8 mouse cellular contexts compared by ENCODE assay signal in the genomic region with DNA sequence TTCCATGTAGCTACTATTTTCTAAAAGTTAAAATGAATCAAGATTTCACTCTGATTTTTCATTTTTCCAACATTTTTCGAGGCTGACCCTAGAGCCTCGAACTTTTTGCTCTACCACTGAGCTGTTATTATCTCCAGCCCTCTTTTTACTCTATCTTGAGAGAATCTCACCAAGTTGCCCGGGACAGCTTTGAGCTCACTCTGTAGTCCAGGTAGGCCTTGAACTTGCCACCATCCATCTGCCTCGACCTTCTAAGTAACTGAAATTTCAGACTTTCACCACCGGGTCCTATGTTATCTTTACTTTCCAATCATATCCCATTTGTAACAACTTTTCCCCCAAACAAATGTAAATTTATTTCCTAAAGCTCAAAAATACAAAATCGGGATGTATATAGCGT. TPM values are rescaled to one million over a fixed set of nuclear protein-coding genes. Genes with fewer than 3 reads are reported as not detected.
DNase-seq lines count a peak whose midpoint lies in the region; ATAC-seq and TF ChIP-seq lines count a peak whose summit lies in the region.

No protein-coding gene starts in this region.

- no peaks in the 10 kb centered on the region for H3K9me3 ChIP-seq in heart, embryonic 13.5 days
- H3K9me3 ChIP-seq in ES-E14 (ENCODE audit: control insufficient read depth, insufficient read depth, low read depth, low read length), result no peaks in the 10 kb centered on the region
- no peaks in the 10 kb centered on the region for H3K9me3 ChIP-seq in forebrain, embryonic 14.5 days (replicated peaks; ENCODE audit: control insufficient read depth, low read length)
- no peaks in the 10 kb centered on the region for H3K9me3 ChIP-seq in liver, postnatal 0 days (ENCODE audit: low read length)

- in situ Hi-C loops in ES-E14 (cut with MboI; ENCODE audit: low sequenced_read_pairs in 2 of 2, unreplicated experiment in 2 of 2), result no loop called here

- peaks cover 3% of the 10 kb centered on the region; the same call in 1 of the 2 replicates for H3K36me3 ChIP-seq in heart, embryonic 13.5 days
- H3K36me3 ChIP-seq in ES-E14 (ENCODE audit: control insufficient read depth, insufficient read depth, low read length, poor library complexity, severe bottlenecking), result no peaks in the 10 kb centered on the region
- no peaks in the 10 kb centered on the region for H3K36me3 ChIP-seq in forebrain, embryonic 14.5 days (ENCODE audit: control insufficient read depth, insufficient read depth, low read length)
- no peaks in the 10 kb centered on the region for H3K36me3 ChIP-seq in liver, postnatal 0 days (replicated peaks; ENCODE audit: insufficient read depth, low read length)

- WGBS in heart, embryonic 13.5 days, result 5% methylated on average over 7 of the region's 7 CpGs
- 18% methylated on average over 7 of the region's 7 CpGs for WGBS in forebrain, embryonic 14.5 days
- WGBS in liver, postnatal 0 days (ENCODE audit: insufficient replicate concordance), result 9% methylated on average over 7 of the region's 7 CpGs

- TF ChIP-seq CTCF in liver, postnatal 0 days (IDR thresholded peaks at IDR 0.05; ENCODE audit: low read depth), result no peak

- no peaks in the 10 kb centered on the region for H3K27me3 ChIP-seq in heart, embryonic 13.5 days (replicated peaks)
- H3K27me3 ChIP-seq in forebrain, embryonic 14.5 days (replicated peaks; ENCODE audit: control insufficient read depth, insufficient read depth, low read length), result no peaks in the 10 kb centered on the region
- H3K27me3 ChIP-seq in liver, postnatal 0 days (ENCODE audit: insufficient read depth, low read length), result no peaks in the 10 kb centered on the region

- no peak for ATAC-seq in heart, embryonic 13.5 days (ENCODE audit: extremely low read depth, insufficient number of reproducible peaks, low FRiP score, low TSS enrichment)
- ATAC-seq in forebrain, embryonic 14.5 days, result no peak
- ATAC-seq in liver, postnatal 0 days, result no peak

- peak overlapping the region; percentile 99 for H3K4me3 ChIP-seq in heart, embryonic 13.5 days
- peak overlapping the region; percentile 79 to 93 for H3K4me3 ChIP-seq in ES-E14 (ENCODE audit: insufficient read depth in 1 of 2, low read depth in 1 of 2, low read length in 2 of 2, poor library complexity in 1 of 2, severe bottlenecking in 1 of 2)
- H3K4me3 ChIP-seq in forebrain, embryonic 14.5 days (ENCODE audit: low read depth, low read length), result peak overlapping the region; percentile 99
- peak overlapping the region; percentile 97 for H3K4me3 ChIP-seq in liver, postnatal 0 days (ENCODE audit: low read depth, low read length)

- peak overlapping the region; percentile 95 for H3K4me2 ChIP-seq in heart, embryonic 13.5 days
- peak overlapping the region; percentile 86 for H3K4me2 ChIP-seq in forebrain, embryonic 14.5 days (ENCODE audit: low read length)
- peak overlapping the region; percentile 96 for H3K4me2 ChIP-seq in liver, postnatal 0 days (ENCODE audit: low read depth, low read length)

- no peak for DNase-seq in heart, postnatal 10 days
- DNase-seq in ES-E14 (ENCODE audit: low read depth, low spot score), result no peak
- no peak for DNase-seq in forebrain, embryonic 14.5 days (ENCODE audit: low spot score)
- no peak for DNase-seq in liver, postnatal 0 days
- DNase-seq in right cerebral cortex, postnatal 36 days (ENCODE audit: low spot score in 2 of 2), result no peak
- DNase-seq in c-Kit-positive CD71-positive TER-119-positive erythroid progenitor cells, embryonic 14.5 days (ENCODE audit: low spot score), result no peak
- DNase-seq in ovary, adult 18-20 months (ENCODE audit: low spot score), result no peak

- intact Hi-C loops in heart, postnatal 10 days (cut with DNase I), result loop anchor here (5.0 kb wide), 3 partner anchors 132 to 192 kb away; a partner anchor contains a TSS

- H3K27ac ChIP-seq in heart, embryonic 13.5 days (replicated peaks), result peak overlapping the region; percentile 98
- H3K27ac ChIP-seq in ES-E14 (ENCODE audit: insufficient read depth, low read depth, low read length, poor library complexity, severe bottlenecking), result no peak overlapping the region
- H3K27ac ChIP-seq in forebrain, embryonic 14.5 days (ENCODE audit: low read depth, low read length), result no peak overlapping the region
- peak overlapping the region; percentile 100; the same call in 1 of the 2 replicates for H3K27ac ChIP-seq in liver, postnatal 0 days (ENCODE audit: low read depth)

- H3K9ac ChIP-seq in heart, embryonic 13.5 days, result peak overlapping the region; percentile 95
- H3K9ac ChIP-seq in ES-E14 (ENCODE audit: insufficient read depth, low read depth, low read length, poor library complexity, severe bottlenecking), result peak overlapping the region; percentile 94; the same call in 1 of the 2 replicates
- H3K9ac ChIP-seq in forebrain, embryonic 14.5 days (ENCODE audit: low read length), result peak overlapping the region; percentile 98
- H3K9ac ChIP-seq in liver, postnatal 0 days (replicated peaks), result peak overlapping the region; percentile 99

- peaks cover 42% of the 10 kb centered on the region for H3K4me1 ChIP-seq in heart, embryonic 13.5 days
- peaks cover 0 to 3% of the 10 kb centered on the region in 2 experiments; a peak in 2 of 4 replicates for H3K4me1 ChIP-seq in ES-E14 (ENCODE audit: control insufficient read depth in 2 of 2, insufficient read depth in 2 of 2, low read length in 2 of 2, poor library complexity in 1 of 2)
- H3K4me1 ChIP-seq in forebrain, embryonic 14.5 days (ENCODE audit: control insufficient read depth, insufficient read depth, low read length), result peaks cover 17% of the 10 kb centered on the region
- H3K4me1 ChIP-seq in liver, postnatal 0 days (ENCODE audit: insufficient read depth), result peaks cover 20% of the 10 kb centered on the region

- TF ChIP-seq EP300 in liver, postnatal 0 days (IDR thresholded peaks at IDR 0.05; ENCODE audit: low read depth), result no peak

TF ChIP-seq in ES-E14, 5 proteins besides CTCF, POLR2A, EP300 and RAD21:
- TF ChIP-seq MAFK (IDR thresholded peaks at IDR 0.05; ENCODE audit: insufficient read depth, low read depth, low read length) (no peak), ZNF384 (IDR thresholded peaks at IDR 0.05; ENCODE audit: low read depth, low read length) (no peak), HCFC1 (IDR thresholded peaks at IDR 0.05; ENCODE audit: borderline replicate concordance, insufficient read depth, low read length) (no peak), ZC3H11A (IDR thresholded peaks at IDR 0.05; ENCODE audit: borderline replicate concordance, low read depth, low read length) (no peak), CHD2 (IDR thresholded peaks at IDR 0.05; ENCODE audit: low read depth, low read length) (no peak)
TF ChIP-seq in ES-E14: peak in this region for 0.

RNA-seq across cellular contexts. Expression of a gene that starts 1.7 kb away (rescaled TPM):
- 14.0 and 14.5 TPM in 2 replicates for polyA plus RNA-seq in heart, embryonic 13.5 days (2015; fragmentation: Nextera tagmentation; extraction: Ambion mirVana)
- 10 to 100 TPM; 83.9 to 90.7 TPM for total RNA-seq in heart, postnatal 10 days (2021)
- 75.5 and 84.6 TPM in 2 replicates for total RNA-seq in ES-E14 (2012; rRNA removed)
- polyA plus RNA-seq in forebrain, embryonic 14.5 days (2014; fragmentation: Nextera tagmentation; extraction: Ambion mirVana), result 13.6 and 14.1 TPM in 2 replicates
- 3.4 and 4.1 TPM in 2 replicates for polyA plus RNA-seq in liver, postnatal 0 days (2015; fragmentation: Nextera tagmentation; extraction: Ambion mirVana)

RNA-seq across cellular contexts. Expression of a gene that starts 54.6 kb away (rescaled TPM):
- 74.6 and 77.5 TPM in 2 replicates for polyA plus RNA-seq in heart, embryonic 13.5 days (2015; fragmentation: Nextera tagmentation; extraction: Ambion mirVana)
- 10 to 100 TPM; 33.1 to 38.1 TPM for total RNA-seq in heart, postnatal 10 days (2021)
- 45.0 and 63.6 TPM in 2 replicates for total RNA-seq in ES-E14 (2012; rRNA removed)
- 60.7 and 61.6 TPM in 2 replicates for polyA plus RNA-seq in forebrain, embryonic 14.5 days (2014; fragmentation: Nextera tagmentation; extraction: Ambion mirVana)
- 27.9 and 31.0 TPM in 2 replicates for polyA plus RNA-seq in liver, postnatal 0 days (2015; fragmentation: Nextera tagmentation; extraction: Ambion mirVana)

RNA-seq across cellular contexts. Expression of a gene that starts 54.9 kb away (rescaled TPM):
- 0.32 and 0.36 TPM in 2 replicates for polyA plus RNA-seq in heart, embryonic 13.5 days (2015; fragmentation: Nextera tagmentation; extraction: Ambion mirVana)
- total RNA-seq in heart, postnatal 10 days (2021), result under 1 TPM; 0.22 to 0.31 TPM
- 0.74 TPM in 1 of 2 replicates, not detected in the other for total RNA-seq in ES-E14 (2012; rRNA removed)
- 0.27 and 0.82 TPM in 2 replicates for polyA plus RNA-seq in forebrain, embryonic 14.5 days (2014; fragmentation: Nextera tagmentation; extraction: Ambion mirVana)
- polyA plus RNA-seq in liver, postnatal 0 days (2015; fragmentation: Nextera tagmentation; extraction: Ambion mirVana), result 0.19 TPM in 2 replicates

Comparison
In these comparisons a context has a peak if more than half of its experiments do, and no peak if none do; other contexts are left out.
1. H3K27ac ChIP-seq: peak in heart, embryonic 13.5 days (single experiment) and liver, postnatal 0 days (single experiment); none in ES-E14 (single experiment) and forebrain, embryonic 14.5 days (single experiment).
2. Peak in every context shown above with its lines, with median percentiles within 50 percentile points of each other: H3K4me2 ChIP-seq, H3K4me3 ChIP-seq and H3K9ac ChIP-seq.